Mouse (Mus musculus) cerebellum, adult 11-12 months (tissue): ENCODE results near the gene Rps3a1.
"Not testable (repeated sequence)": the region's sequence is repeated elsewhere in the genome, so short reads cannot be mapped to it uniquely, and the experiment has no call there.

Experiments
- DNase-seq: peaks from one replicate; pipeline ENCODE4 v3.0.0; 2022

The Rps3a1 gene

DNA sequence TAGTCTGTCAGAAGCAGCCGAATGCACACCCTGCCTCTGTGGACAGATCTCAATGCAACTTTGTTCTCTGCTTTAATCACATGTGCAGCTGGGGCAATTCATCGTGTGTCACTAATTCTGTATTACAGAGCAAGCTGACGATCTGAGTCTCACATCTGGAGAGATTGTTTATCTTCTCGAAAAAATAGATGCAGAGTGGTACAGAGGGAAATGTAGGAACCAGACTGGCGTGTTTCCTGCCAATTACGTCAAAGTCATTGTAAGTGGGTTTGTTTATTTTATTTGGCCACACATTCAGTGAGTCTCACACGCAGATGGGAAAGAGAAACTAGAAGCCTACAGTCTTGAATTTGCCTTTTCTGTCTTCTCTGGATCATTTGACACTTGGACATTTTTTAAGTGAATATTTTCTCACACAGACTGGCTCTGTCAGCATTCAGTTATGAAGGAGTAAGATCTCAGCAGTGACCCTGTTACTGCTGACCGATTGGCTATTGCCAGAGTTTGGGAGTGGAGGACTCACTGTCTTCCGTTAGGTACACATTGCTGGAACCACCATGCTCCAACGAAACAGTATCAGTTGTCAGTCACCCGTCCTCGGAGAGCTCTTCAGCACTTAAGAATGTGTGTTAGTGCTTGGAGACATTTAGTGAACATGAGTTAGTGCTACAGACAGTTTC lies 27.7 kb downstream of the Rps3a1 start:
- no peak for DNase-seq

DNA sequence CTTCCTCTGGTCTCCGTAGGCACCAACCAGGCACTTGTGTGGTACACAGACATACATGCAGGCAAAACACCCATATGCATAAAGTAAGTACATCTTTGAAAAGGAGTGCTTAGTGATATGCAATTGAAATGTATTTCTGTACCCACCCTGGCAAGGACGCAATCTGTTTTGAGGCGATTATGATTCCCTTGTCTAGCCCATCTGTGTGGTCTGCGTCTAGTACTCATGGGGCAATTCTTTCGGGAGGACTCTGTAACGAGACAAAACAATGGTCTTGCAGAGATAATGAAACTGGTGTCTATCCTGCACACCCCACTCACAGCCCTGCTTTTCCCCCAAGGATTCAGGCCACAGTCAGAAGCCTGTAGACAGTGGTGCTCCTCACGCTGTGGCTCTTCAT lies 29.7 kb downstream of the Rps3a1 start:
- DNase-seq = no peak

DNA sequence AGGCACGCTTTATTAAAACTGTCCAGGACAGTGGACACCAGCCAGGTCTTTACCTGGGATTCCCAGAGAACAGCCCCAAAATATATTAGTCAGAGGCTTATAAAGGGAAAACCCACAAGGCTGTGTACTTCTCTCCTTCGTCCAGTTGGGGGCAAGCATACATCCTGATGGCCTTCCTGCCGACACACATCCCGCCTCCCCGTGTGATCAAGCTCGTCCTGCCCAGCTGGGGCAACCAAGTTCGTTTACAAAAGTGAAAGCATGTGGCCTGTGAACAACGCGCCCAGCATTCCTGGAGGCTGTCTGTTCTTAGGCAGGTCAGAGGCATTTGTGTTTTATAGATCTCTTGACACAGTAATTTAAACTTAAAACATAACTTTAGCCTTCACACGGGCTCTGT lies 32.4 kb downstream of the Rps3a1 start:
- DNase-seq = no peak

DNA sequence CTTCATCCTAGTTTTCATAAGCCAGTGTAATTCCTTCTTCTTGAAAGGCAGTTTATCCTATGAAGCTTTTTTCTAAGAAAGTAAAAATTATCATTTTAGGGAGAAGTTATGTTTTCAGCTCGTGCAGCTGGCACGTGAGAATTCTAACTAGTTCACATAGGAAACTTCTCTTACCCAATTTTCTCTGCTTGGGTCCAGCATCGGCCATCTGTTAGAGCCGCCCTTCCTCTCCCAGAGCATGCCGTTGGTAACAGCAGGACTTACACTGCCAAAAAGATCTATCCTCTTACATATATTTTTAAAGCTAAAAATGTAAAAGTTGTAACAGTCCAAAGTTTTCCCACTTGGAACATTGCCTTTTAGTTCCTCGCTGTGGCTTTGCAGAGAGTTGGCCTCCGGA lies 33.4 kb downstream of the Rps3a1 start:
- DNase-seq = no peak

DNA sequence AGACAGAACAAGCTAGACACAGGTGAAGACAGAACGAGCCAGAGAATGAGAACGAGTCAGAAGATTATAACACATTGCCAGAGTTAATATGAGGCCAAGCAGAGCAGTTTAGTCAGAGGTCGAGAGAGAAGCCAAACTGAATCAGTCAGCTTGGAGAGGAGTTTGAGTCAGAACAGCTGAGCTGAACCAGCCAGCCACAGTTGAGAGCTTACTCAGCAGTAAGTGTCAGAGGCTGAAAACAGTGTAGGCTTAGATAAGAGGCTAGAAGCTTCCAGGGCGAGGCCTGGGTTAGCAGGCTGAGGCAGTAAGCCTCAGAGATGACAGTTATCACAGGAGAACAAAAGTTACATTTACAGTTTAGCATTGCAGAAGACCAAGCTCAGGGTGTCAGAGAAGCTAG lies 33.9 kb downstream of the Rps3a1 start:
- no peak for DNase-seq

DNA sequence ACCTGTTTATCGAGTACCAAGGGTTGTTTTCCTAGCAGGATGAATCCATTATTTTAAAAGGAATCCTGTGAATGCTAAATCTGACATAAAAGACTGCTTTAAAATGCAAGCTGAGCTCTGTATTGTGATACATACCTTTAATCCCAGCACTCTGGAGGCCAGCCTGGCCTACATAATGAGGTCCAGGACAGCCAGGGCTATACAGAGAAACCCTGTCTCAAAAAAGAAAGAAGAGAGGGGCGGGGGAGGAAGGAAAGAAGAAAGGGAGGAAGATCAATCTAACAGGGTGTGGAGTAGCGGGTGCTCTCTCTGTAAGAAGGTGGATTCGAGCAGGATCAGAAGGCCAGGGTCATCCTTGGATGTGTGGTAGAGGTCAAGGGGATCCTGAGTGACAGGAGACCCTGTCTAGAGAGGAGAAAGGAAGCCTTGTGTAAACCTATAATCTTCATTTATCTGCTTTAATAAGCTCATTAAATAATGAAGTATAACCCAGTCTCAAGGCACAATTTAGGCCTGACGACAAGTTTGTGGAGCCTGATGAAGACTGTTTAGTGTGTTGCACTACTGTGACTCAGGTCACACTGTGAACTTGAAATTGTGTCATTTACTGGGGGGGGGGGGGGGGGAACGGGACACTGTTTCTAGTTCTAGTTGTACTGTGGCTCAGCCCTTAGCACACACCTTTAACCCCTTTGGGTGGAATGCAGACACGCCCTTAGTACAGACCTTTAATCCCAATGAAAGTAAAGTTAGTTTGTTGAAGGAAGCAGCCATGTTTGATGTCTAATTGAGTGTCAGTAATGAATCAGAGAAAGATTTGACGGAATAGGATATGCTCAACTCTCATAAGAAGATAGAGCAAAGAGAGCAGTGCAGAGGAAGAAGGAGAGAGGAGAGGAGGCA lies 34.6 kb downstream of the Rps3a1 start:
- DNase-seq = no peak

DNA sequence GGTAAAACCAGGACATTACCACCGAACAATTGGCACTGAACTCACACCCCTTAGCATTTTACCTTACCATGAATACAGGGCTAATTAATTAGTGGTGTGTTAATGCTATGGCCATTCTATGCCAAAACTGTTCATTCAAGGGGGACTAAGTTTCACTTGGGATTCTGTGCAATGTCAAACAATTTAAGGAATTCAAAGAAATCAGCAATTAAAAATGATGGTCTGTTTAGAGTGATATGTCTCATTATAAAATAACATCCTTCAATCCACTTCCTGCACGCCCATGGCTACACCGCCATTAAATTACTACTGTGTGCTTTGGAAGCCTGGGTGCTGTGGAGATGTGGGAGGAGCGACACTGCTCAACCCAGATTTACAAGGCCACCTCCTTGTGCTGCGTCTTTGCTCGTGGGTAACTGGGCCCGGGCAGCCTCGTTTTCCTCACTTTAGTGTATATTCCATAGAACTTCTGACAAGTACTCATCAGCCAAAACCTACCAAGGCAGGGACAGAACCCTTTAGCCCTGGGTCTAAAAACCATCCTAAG lies 36.3 kb downstream of the Rps3a1 start:
- no peak for DNase-seq

DNA sequence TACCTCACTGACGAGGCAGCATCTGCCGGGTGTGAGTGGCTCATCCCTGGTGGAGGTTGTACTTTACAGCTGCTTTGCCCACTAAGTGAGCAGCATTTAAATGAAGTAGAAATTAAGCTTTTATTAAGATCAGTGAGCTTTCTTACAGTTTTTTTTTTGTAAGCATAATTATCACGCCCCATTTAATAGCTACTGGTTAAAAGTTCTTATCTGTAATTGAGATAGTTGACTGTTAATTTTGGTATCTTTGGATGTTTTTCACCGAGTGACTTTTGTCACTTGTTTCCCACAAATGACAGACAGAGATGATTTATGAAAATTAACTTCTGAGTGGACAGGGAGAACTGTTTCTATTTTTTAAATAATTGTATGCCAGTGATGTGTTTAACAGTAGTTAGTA lies 37.6 kb downstream of the Rps3a1 start:
- no peak for DNase-seq

DNA sequence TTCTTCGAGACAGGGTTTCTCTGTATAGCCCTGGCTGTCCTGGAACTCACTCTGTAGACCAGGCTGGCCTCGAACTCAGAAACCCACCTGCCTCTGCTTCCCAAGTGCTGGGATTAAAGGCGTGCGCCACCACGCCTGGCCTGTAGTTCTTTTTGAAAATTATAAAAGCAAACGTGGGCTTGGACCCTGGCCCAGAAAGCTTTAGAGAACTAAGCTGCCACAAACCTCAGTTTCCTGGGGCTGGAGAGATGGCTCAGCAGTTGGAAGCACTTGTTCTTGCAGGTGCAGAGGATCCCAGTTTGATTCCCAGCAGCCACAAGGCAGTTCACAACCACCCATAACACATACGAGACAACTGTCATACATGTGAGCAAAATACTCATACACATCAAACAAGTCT lies 38.1 kb downstream of the Rps3a1 start:
- not testable (repeated sequence) for DNase-seq

DNA sequence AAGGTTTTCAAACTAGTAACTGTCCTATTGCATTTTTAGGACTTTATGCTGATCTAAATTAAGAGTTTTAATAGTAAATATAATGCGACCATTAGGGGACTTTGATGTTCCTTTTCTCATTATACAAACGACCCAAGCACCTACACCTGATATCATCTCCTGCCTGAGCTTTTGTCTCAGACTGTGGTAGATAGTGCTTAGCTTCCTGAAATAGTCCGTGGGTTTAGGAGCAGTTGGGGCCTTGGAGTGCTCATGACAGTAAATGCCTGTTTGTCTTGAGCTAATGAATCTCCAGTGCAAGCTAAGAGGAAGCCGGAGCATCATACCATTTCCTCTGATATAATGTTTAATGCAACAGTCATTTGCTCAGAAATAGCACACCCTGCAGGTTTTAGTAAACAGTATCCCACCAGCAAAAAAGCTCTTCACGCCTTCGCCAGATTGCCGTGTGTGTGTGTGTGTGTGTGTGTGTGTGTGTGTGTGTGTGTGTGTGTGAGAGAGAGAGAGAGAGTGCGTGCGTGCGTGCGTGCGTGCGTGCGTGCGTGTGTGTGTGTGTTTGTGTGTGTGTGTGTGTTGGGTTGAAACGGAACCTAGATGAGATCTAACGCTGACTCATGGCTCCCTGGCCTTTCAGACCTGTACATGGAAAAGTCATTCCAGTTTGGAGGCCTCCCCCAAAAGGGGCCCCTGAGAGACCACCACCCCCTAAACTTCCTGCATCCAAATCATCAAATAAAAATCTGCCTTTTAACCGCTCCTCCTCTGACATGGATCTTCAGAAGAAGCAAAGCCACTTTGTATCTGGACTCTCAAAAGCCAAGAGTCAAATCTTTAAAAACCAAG lies 38.8 kb downstream of the Rps3a1 start:
- DNase-seq = no peak

DNA sequence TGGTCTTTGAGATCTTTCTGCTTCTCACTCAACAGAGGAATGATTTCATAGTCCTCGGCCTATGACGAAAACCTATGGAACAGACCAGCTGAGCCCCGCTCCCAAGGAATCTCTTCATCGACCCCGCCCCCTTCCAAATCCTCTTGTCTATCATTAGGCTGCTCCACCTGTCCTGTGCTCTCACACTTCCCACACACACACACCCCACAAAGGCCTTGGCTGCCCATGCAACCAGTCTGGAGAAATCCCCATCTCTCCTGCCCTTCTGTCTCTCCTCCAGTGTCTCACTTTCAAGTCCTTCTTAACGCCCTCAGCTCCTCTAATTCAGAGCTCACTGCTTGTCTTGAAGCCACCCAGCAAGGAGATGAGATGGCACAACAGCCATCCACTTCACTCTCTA lies 40.5 kb downstream of the Rps3a1 start:
- no peak for DNase-seq

DNA sequence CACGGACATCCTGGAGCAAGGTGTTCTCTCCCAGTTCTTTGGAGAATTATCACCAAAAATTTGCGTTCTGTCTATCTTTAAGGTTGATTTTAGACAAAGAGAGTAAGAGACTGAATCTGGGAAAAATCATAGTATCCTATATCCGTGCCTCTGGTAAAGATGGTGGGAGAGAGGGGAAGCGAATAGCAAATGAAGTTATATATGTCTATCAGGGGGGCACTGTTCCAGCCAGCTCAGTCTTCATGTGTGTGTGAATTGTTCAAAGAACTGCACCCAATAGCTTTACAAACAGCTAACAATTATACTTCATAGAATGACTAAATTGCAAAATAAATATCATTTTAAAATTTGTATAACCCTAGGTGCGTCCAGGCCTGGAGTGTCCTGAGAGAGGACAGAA lies 48.6 kb downstream of the Rps3a1 start:
- DNase-seq = no peak

DNA sequence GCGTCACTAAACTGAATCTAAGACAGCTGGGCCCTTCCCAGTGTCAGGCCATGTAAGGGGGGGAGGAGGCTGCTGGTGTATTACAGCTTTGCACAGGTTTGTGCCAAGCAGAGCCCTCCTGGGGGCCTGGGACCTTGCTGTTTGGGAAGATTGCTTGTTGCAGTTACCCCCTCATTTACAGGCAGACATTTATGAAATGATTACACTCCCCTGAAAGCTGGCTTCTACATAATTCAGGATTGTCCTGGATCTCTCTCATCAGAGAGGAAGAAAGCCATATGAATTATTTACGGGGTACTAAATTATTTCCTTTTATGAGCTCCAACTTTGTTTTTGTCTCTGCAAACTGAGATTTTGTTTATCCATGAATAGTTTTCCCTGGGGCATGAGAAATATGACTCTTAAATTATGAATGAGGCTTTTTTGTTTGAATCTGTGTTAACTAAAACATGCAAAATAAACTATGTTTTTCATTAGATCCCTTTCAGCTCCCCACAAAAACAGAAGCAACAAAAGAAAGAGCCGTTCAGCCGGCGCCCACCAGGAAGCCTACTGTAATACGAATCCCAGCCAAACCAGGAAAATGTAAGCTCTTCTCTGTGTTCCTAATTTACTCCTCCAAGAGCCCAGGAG lies 49.2 kb downstream of the Rps3a1 start:
- DNase-seq = no peak
